Mouse (Mus musculus): ENCODE measurements around the gene Phf23.
A peak's percentile ranks its signal among the peaks of the same experiment; 100 is the strongest.

The Phf23 gene

GRCm38 (mm10) chr11:70018131-70018990, 22.8 kb downstream of the Phf23 start:
- no peaks in the 10 kb centered on the region for H3K27me3 ChIP-seq (ENCODE audit: control insufficient read depth, insufficient read depth, low read length, poor library complexity, severe bottlenecking)
- no peak for DNase-seq (ENCODE audit: low read depth, low spot score)

GRCm38 (mm10) chr11:70019495-70020021, 24.0 kb downstream of the Phf23 start:
- DNase-seq (ENCODE audit: low read depth, low spot score): no peak
- Histone ChIP-seq H3K36me3 (ENCODE audit: control insufficient read depth, insufficient read depth, low read length, poor library complexity, severe bottlenecking) (no peaks in the 10 kb centered on the region), H3K27me3 (ENCODE audit: control insufficient read depth, insufficient read depth, low read length, poor library complexity, severe bottlenecking) (no peaks in the 10 kb centered on the region)

More at GRCm38 (mm10) chr11:70018131-70018990, 22.8 kb downstream of the Phf23 start:
- no peaks in the 10 kb centered on the region for H3K36me3 ChIP-seq (ENCODE audit: control insufficient read depth, insufficient read depth, low read length, poor library complexity, severe bottlenecking)

GRCm38 (mm10) chr11:70020022-70020631, 24.6 kb downstream of the Phf23 start:
- H3K36me3 ChIP-seq (ENCODE audit: control insufficient read depth, insufficient read depth, low read length, poor library complexity, severe bottlenecking): no peaks in the 10 kb centered on the region
- no peak for DNase-seq (ENCODE audit: low read depth, low spot score)
- no peaks in the 10 kb centered on the region for H3K27me3 ChIP-seq (ENCODE audit: control insufficient read depth, insufficient read depth, low read length, poor library complexity, severe bottlenecking)

- peak; percentile 85 for DNase-seq (ENCODE audit: low read depth, low spot score)
- H3K27me3 ChIP-seq (ENCODE audit: control insufficient read depth, insufficient read depth, low read length, poor library complexity, severe bottlenecking): no peaks in the 10 kb centered on the region
- no peaks in the 10 kb centered on the region for H3K36me3 ChIP-seq (ENCODE audit: control insufficient read depth, insufficient read depth, low read length, poor library complexity, severe bottlenecking)
These were observed 25.2 kb downstream of the Phf23 start for GRCm38 (mm10) chr11:70020731-70021263.

- H3K27me3 ChIP-seq (ENCODE audit: control insufficient read depth, insufficient read depth, low read length, poor library complexity, severe bottlenecking): no peaks in the 10 kb centered on the region
- H3K36me3 ChIP-seq (ENCODE audit: control insufficient read depth, insufficient read depth, low read length, poor library complexity, severe bottlenecking): no peaks in the 10 kb centered on the region
- DNase-seq (ENCODE audit: low read depth, low spot score): peak; percentile 94
These were observed 25.9 kb downstream of the Phf23 start for GRCm38 (mm10) chr11:70021264-70022132.

GRCm38 (mm10) chr11:70023481-70024150, 28.0 kb downstream of the Phf23 start:
- no peak for DNase-seq (ENCODE audit: low read depth, low spot score)
- Histone ChIP-seq H3K36me3 (ENCODE audit: control insufficient read depth, insufficient read depth, low read length, poor library complexity, severe bottlenecking) (no peaks in the 10 kb centered on the region), H3K27me3 (ENCODE audit: control insufficient read depth, insufficient read depth, low read length, poor library complexity, severe bottlenecking) (no peaks in the 10 kb centered on the region)

GRCm38 (mm10) chr11:70024151-70024514, 28.6 kb downstream of the Phf23 start:
- DNase-seq (ENCODE audit: low read depth, low spot score): no peak
- Histone ChIP-seq H3K36me3 (ENCODE audit: control insufficient read depth, insufficient read depth, low read length, poor library complexity, severe bottlenecking) (no peaks in the 10 kb centered on the region), H3K27me3 (ENCODE audit: control insufficient read depth, insufficient read depth, low read length, poor library complexity, severe bottlenecking) (no peaks in the 10 kb centered on the region)

GRCm38 (mm10) chr11:70026689-70027088, 31.1 kb downstream of the Phf23 start:
- DNase-seq (ENCODE audit: low read depth, low spot score): no peak
- Histone ChIP-seq H3K36me3 (ENCODE audit: control insufficient read depth, insufficient read depth, low read length, poor library complexity, severe bottlenecking) (no peaks in the 10 kb centered on the region), H3K27me3 (ENCODE audit: control insufficient read depth, insufficient read depth, low read length, poor library complexity, severe bottlenecking) (no peaks in the 10 kb centered on the region)

GRCm38 (mm10) chr11:70027397-70027796, 31.8 kb downstream of the Phf23 start:
- DNase-seq (ENCODE audit: low read depth, low spot score): no peak
- Histone ChIP-seq H3K36me3 (ENCODE audit: control insufficient read depth, insufficient read depth, low read length, poor library complexity, severe bottlenecking) (no peaks in the 10 kb centered on the region), H3K27me3 (ENCODE audit: control insufficient read depth, insufficient read depth, low read length, poor library complexity, severe bottlenecking) (no peaks in the 10 kb centered on the region)

- DNase-seq (ENCODE audit: low read depth, low spot score): no peak
- H3K36me3 ChIP-seq (ENCODE audit: control insufficient read depth, insufficient read depth, low read length, poor library complexity, severe bottlenecking): no peaks in the 10 kb centered on the region
These were observed 33.0 kb downstream of the Phf23 start for GRCm38 (mm10) chr11:70028401-70029129.

GRCm38 (mm10) chr11:70029130-70029801, 33.7 kb downstream of the Phf23 start:
- Histone ChIP-seq H3K36me3 (ENCODE audit: control insufficient read depth, insufficient read depth, low read length, poor library complexity, severe bottlenecking) (no peaks in the 10 kb centered on the region), H3K27me3 (ENCODE audit: control insufficient read depth, insufficient read depth, low read length, poor library complexity, severe bottlenecking) (no peaks in the 10 kb centered on the region)
- DNase-seq (ENCODE audit: low read depth, low spot score): peak; percentile 91

More at GRCm38 (mm10) chr11:70028401-70029129, 33.0 kb downstream of the Phf23 start:
- no peaks in the 10 kb centered on the region for H3K27me3 ChIP-seq (ENCODE audit: control insufficient read depth, insufficient read depth, low read length, poor library complexity, severe bottlenecking)

GRCm38 (mm10) chr11:70029829-70030550, 34.4 kb downstream of the Phf23 start:
- peak; percentile 73 for DNase-seq (ENCODE audit: low read depth, low spot score)
- no peaks in the 10 kb centered on the region for H3K36me3 ChIP-seq (ENCODE audit: control insufficient read depth, insufficient read depth, low read length, poor library complexity, severe bottlenecking)

More at GRCm38 (mm10) chr11:70029829-70030550, 34.4 kb downstream of the Phf23 start:
- no peaks in the 10 kb centered on the region for H3K27me3 ChIP-seq (ENCODE audit: control insufficient read depth, insufficient read depth, low read length, poor library complexity, severe bottlenecking)

All from splenic B cell, adult 2 months (primary cell).